Mouse (Mus musculus): ENCODE results near the gene Gtsf2. TPM values are rescaled to one million over a fixed set of nuclear protein-coding genes. Genes with fewer than 3 reads are reported as not detected.

The Gtsf2 gene
- polyA plus RNA-seq, 1 experiment from 2014 or later, result not detected

Other genes starting within 250 kb of the Gtsf2 start
- 201 and 206 TPM in 2 replicates for gene Cbx5, start 208.7 kb downstream of the Gtsf2 start, polyA plus RNA-seq (2016; fragmentation: Nextera tagmentation; extraction: Ambion mirVana)
- 1,378 and 1,438 TPM in 2 replicates for gene Hnrnpa1, start 208.0 kb downstream of the Gtsf2 start, polyA plus RNA-seq (2016; fragmentation: Nextera tagmentation; extraction: Ambion mirVana)
- gene Nfe2, start 190.1 kb downstream of the Gtsf2 start, polyA plus RNA-seq (2016; fragmentation: Nextera tagmentation; extraction: Ambion mirVana), result 4.6 and 4.7 TPM in 2 replicates
- 252 and 259 TPM in 2 replicates for gene Copz1, start 175.8 kb downstream of the Gtsf2 start, polyA plus RNA-seq (2016; fragmentation: Nextera tagmentation; extraction: Ambion mirVana)
- 0.31 and 0.44 TPM in 2 replicates for gene Gpr84, start 137.9 kb downstream of the Gtsf2 start, polyA plus RNA-seq (2016; fragmentation: Nextera tagmentation; extraction: Ambion mirVana)
- 11.2 and 13.3 TPM in 2 replicates for gene Zfp385a, start 108.4 kb downstream of the Gtsf2 start, polyA plus RNA-seq (2016; fragmentation: Nextera tagmentation; extraction: Ambion mirVana)
- gene Itga5, start 81.7 kb downstream of the Gtsf2 start, polyA plus RNA-seq (2016; fragmentation: Nextera tagmentation; extraction: Ambion mirVana), result 45.1 and 50.5 TPM in 2 replicates
- not detected in 2 replicates for gene Gtsf1, start 18.0 kb downstream of the Gtsf2 start, polyA plus RNA-seq (2016; fragmentation: Nextera tagmentation; extraction: Ambion mirVana)
- 1.4 and 1.7 TPM in 2 replicates for gene Nckap1l, start 5.3 kb upstream of the Gtsf2 start, polyA plus RNA-seq (2016; fragmentation: Nextera tagmentation; extraction: Ambion mirVana)
- gene Pde1b, start 54.6 kb upstream of the Gtsf2 start, polyA plus RNA-seq (2016; fragmentation: Nextera tagmentation; extraction: Ambion mirVana), result 4.2 and 4.5 TPM in 2 replicates
- 7.9 and 10.1 TPM in 2 replicates for gene Ppp1r1a, start 89.5 kb upstream of the Gtsf2 start, polyA plus RNA-seq (2016; fragmentation: Nextera tagmentation; extraction: Ambion mirVana)
- not detected in 2 replicates for gene Glycam1, start 116.6 kb upstream of the Gtsf2 start, polyA plus RNA-seq (2016; fragmentation: Nextera tagmentation; extraction: Ambion mirVana)